Mouse (Mus musculus) fibroblast of lung, adult 2 months (primary cell): ENCODE data around the gene Grid2.

Source experiments
- DNase-seq: peaks from one replicate; pipeline ENCODE4 v3.0.0-alpha.2; 2011; ENCODE audit warnings: low read depth

The Grid2 gene

DNA sequence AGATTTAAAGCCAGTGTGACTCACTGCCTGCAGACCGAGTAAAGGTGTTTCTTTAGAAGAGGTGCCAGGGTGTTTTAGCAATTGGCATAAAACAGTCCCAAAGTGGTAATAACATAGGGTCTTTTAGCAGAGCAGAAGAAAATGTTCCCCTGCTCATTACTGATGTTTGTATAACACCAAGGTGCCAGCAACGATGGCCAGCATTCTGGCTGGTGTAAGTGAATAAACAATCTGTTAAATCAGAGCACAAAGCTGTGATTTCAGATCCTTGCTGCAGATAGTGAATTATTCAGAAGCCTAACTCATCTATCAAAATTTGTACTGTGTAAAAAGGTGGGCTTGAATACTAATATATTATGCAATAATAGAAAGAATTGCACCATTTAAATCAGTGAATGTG lies 353.9 kb downstream of the Grid2 start:
- no peak for DNase-seq

DNA sequence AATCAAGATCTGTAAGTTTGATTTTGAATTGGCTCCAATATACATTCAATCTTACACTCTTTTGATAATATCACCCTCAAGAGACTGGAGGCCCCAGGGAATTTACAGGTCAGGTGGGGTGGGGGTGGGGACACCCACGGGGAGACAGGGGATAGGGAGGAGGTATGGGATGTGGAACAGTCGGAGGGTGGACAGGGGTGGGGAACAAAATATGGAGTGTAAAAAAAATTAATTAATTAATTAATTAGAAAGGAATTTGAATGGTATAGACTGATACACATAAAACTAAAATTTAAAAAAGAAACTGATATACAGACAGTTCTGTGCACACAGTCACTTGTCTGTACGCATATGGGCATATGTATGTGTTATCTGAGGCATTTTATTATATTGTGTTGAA lies 380.3 kb downstream of the Grid2 start:
- no peak for DNase-seq

DNA sequence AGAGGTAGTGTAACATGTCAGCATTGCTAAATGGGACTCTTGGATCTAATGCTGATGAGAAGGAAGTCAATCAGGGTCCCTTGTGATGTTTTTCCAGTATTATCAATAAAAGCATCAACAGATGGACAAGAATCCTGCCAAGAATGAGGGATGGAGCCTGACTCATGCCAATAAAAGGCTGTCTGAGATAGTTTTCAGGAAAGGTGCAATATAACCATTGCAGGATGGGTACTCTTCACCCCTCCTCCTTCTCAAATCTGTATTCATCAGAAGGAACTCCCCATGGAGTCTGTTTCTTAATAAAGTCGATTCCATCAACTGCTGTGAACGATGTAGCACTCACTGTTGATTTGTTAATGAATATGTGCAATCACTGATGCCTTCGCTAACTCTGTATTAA lies 403.7 kb downstream of the Grid2 start:
- no peak for DNase-seq

DNA sequence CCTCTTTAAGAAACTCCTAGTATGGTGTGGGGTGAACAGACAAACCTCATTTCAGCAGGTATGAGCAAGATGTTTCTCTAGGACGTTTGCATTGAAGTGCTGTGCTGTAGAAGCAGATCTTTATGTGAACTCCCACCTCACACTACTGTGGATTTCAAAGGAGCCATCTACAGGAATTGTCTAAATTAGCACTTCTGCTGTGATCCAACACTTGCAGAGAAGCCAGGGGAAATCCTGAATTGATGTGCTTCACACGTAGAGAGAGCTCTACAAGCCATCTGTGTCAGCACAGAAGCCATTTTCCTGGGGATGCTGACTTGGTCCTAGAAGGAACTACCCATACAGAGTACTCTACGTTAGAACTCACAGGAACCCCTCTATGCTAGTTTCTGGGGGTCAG lies 430.0 kb downstream of the Grid2 start:
- DNase-seq, result no peak

DNA sequence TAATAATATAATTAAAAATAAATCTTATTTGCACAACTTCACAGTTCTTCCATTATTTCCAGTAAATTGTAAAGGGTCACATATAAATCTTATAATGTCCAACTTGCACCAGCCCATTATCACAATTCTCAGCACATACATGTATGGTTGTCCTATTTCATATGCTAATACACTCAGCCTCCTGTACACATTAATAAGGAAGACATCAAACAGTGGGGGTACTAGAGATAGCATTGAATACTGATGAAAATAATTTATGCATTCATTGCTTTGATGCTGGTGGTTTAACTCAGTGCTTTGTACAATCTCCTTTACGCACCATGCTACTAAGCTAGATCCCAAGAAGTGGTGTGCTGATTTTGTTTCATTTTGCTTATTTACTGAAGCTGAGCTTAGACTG lies 446.0 kb downstream of the Grid2 start:
- no peak for DNase-seq

DNA sequence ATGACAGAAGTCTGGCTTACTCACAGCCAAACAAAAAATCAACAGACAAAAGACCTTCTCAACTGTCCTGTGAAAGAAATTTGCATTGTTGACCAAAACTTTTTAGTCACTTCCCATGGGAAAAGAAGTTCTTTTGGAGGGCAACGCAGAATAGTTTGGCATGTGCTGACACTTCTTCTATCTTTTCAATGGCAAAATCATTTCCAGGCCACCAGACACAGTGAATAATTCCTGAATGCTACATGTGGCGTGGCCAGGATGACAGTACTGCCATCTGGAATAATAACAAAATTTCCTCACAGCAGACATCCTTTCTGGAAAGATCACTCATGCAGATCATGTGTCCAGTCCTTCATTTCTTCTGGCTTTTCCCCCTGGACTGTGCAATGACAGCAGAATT lies 478.1 kb downstream of the Grid2 start:
- DNase-seq, result no peak

DNA sequence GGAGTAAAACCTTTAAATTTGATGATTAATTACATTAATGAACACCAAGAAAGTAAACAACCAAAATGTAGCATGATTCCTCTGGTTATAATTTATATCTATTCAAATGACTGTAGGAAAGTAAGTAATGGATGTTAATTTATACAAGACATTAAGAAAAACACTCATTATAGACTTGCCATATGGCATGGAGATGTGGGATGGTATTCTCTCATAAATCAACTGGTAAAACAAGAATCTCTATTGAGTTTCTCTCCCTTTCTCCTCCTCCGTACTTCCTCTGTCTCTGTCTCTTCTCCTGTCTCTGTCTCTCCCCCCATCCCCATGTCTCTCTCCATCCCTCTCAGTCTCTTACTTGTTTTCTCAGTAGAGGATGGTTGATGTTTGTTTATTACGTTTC lies 506.9 kb downstream of the Grid2 start:
- no peak for DNase-seq

DNA sequence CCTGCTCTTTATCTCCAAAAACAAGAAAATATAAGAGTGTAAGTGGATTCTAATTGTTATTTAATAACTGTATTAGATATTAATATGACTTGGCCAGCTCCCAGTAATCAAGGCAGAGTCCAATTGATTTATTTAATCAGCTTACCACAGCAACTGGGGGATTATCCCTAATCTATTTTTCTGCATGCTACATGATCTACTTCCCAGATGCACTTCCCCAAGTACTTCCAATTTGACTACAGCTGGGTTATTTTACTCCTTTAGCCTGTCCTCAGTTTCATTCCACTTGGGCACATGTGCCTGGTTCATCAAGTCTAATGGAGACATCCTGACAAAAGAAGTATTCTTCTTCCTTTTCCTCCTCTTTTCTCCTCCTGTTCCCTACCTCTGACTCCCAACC lies 539.0 kb downstream of the Grid2 start:
- DNase-seq, result no peak

DNA sequence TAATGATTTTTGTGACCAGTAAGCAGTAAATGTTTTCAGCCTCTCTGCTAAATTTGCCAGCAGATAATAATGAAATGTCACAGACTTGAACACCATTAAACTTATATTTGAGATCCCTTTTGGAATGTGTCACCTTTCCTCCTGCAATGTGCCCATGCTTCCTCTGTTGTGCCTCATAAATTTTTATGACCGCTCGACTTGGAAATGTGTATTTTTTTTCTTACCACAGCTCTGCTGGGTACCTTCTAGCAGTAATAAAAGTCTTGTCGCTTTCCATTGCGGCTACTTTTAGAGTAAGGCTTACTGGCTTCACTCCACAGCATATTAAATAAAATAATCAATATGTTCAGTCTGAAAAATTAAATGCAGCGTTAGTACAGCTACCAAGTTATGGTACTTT lies 564.6 kb downstream of the Grid2 start:
- no peak for DNase-seq

DNA sequence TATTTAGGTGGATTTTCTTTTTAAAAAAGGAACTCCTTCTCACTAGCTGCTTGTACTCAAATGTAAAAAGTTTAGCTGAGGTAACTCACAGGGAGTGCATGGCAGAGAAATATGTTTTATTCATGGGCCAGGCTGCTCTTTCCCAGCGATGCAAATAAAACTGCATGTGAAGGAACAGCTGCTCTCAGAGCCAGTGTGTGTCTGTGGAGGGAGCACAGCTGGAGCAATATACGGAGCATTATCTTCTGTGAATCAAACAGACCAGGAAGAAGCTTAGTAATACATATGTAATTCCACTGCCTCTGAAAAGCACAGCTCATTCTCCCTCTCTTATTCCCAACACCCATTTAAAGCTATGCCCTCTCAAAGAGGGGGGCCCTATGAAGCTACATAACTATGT lies 607.0 kb downstream of the Grid2 start:
- no peak for DNase-seq

DNA sequence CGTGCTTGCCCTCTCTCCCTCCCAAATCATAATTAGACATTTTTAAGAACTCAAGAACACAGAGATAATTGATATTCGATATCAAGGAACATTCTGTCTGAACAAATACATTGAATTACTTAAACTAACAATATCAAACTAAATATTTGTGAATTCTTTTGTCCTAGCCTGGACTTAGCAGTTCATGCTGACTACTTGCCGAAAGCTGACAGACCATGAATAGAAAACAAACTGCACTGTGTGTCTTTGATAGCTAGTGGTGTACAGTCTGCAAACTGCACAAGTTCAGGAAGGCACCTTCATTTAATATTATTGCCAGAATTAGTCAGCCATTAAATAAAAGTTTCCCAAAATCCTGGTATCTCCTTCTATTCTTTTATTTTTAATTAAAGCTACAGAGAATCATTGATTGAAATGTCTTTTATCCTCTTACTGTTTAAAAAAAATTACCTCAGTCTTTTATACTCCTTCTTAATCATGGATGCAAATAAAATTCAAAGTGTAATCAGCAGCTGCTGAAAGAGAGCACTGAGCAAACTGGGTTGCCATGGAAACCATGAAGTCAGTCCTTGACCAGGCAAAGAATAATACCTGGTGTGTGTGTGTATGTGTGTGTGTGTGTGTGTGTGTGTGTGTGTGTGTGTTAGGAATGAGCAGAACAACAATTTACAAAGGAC lies 621.5 kb downstream of the Grid2 start:
- no peak for DNase-seq

DNA sequence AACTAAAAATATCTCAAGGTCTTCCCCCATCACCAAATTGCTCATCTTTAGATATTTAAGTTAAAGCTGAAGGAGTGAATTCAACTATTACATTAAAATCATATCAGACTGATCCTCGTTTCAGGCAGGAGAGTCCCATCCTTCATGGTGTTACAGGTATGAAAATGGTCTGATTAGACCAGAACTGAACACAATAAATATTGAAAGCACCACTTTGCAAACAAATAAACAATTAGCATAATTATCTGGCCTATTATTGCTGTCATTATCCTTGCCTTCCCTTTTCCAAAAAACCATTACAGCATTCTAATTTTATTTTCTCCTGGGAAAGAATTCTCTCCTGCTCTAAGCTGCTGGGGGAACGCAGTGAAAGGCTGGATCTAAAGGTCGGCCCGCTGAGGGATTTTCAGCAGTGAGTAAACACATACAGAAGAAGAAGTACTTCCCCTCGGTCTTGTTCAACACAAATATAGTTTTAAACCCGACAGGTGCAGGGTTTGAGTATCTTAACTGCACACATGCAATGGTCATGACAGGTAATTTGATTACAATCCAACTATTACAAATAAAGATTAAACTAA lies 622.2 kb downstream of the Grid2 start:
- no peak for DNase-seq

DNA sequence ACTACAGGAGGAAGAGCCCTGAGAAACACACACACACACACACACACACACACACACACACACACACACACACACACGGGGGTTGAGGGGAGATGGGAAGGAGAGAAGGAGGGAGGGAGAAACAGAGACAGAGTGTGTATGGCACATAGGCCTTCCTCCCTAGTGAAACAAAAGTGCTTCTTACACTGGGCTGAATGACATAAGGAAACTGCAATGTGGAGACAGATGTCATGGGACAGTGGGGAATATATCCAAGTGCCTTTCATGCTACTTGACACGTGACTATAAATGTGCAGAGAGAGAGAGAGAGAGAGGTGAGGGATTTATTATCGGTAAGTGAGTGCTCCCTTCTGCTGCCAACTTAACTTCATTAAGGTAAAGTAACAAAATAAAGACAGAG lies 639.0 kb downstream of the Grid2 start:
- no peak for DNase-seq

DNA sequence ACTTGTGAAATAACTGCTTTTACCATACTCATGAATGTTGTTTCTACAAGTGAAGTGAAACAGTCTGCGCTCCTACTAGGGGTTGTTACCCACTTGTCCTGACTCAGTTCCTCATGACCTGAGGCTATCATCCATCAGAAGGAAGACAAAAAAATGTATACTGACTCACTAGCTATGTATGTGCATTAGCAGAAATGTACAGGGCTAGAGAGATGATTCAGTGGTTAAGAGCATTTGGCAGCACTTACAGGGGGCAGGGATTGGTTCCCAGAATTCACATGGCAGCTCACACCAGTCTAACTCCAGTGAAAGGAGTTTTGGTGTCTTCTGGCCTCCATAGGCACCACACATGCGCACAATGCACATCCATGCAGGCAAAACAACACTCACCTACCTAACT lies 642.5 kb downstream of the Grid2 start:
- no peak for DNase-seq

DNA sequence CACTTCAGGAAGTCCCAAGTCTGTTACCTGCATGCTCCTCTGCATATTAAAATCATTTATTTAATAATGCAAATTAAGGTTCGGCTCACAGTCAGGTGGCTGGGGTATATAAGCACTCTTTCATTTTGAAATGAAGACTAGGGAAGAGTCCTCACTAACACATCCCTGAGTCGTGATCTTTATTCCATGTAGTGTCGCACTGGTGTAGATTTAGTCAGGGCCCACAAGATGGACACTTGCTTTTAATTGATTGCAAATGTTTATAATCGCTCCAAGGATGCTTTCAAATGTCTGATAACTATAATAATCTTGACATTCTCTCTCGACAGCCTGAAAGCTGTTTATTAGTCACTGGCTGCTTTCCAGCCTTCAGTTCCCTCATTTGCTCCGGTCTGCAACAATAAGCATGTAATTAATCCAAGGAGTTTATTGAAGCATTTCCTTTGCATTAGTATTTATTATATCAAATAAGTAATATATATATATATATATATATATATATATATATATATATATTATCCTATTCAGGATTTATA lies 661.4 kb downstream of the Grid2 start:
- DNase-seq, result no peak

DNA sequence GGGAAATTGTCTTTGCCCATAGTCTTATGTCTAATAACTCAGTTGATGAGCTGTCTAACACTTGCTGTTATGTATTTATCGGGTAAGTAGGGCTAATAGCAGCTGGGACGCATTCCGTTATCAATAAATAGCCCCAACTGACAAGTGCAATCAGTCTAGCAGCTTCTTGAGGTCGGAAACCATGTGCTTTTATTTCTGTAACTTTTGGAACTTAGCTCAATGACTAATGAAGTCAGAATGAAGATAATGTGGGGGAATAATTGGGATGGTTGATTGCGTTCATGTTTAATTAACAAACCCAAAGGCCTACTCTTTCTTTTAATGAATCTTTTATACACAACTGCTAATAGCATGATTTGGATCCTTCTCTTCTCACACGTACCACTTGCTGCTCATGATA lies 666.3 kb downstream of the Grid2 start:
- DNase-seq, result no peak

DNA sequence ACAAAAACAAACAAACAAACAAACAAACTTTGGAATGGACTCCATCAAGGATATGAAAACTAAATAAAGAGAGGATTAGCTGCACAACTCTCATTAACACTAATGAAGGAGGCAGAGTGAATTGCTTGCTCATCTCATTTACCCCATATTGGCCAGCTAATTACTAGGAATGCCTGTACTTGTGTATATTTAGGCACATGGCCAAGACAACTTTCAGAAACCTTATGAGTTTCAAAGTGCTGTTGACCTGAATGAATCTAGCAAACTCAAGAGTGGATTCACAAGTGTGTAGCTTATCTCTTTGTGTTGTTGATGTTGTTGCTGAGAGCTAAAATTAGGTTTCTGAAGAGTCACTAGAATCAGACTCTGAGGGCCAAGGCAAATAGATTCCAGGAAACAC lies 675.5 kb downstream of the Grid2 start:
- DNase-seq, result no peak

DNA sequence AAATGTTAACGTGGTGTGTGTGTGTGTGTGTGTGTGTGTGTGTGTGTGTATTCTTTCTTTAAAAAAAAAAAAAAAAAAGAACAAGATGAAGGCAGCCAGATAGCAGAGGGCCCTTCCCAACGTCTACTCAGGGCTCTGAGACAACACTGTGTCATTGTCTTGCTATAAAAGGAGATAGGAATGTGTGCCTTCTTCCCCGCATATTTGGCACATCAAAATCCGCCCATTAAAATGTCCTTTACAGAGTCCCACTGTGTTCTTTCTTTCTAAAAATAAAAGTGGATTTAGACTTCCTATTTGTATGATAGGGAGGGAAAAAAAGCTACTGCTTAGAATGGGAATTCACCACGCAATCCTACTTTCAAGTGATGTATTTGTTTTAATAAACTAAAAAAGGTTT lies 691.0 kb downstream of the Grid2 start:
- DNase-seq, result no peak

DNA sequence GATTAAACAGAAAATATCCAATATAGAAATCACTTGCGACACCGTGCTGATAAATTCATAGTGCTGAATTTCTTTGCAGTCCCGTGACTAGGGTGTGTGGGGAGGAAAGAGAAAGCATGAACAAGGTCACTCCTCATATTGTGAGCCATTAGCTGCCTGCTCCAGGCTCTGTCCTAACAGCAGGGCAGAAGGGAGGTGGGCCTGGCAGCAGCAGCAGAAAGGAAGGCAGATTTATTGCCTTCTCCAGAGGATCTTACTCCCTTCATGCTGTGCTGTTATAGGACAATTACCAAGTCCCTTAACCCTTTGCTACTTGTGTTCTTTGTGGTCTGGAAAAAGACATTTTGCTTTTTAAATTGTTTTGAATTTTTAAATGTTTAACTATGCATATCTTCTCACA lies 708.1 kb downstream of the Grid2 start:
- DNase-seq, result no peak

DNA sequence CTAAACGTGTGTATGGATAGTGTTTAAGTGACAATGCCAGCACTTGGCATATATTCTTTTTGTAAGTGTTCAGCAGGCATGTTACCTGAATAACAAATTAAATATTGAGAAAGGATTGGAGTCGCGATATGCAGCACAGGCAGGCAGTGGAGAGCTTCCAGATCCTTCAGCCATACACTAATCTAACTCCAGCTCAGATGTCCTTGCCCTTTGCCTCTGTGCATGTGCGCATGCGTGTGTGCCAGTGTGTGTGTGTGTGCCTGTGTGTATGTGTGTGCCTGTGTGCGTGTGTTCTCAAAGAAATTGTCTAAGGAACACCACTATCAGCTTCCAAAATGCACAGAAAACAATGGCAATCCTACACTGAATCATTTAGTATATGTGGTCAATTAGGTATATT lies 708.6 kb downstream of the Grid2 start:
- no peak for DNase-seq

DNA sequence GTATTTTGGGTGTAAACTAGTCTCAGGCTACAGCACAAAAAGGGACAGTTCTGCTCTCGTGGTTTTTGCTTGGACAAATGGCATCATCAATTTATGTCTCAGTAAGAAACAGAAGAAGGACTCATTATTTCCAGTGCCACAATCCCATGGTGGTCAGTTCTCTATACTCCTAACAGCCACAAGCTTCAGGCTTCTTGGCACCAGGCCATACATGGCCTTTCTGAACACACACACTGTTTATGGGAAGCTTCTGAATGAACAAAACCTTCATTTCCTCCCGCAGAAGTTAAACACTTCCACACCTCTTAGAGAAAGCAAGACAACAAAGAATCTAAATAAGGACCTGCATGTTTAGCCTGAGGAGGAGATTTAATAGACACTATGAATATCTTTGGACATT lies 709.1 kb downstream of the Grid2 start:
- no peak for DNase-seq

DNA sequence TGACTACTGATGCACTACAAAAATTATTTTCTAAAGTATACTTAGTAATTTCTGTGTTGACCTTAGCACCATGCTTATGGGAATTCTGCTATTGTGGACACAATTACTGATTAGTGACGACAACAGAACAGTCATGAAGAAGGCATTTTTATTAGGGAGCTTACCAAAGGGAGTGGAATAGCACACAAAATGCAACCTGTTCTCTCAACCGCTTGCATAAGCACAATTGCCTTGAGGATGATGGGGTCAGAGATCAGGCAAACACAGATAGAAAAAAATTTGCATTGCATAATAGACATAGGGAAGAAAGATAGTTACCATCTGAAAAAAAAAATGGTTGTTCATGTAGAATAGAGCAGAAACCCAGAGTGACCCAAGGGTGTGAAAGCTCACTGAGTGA lies 790.4 kb downstream of the Grid2 start:
- no peak for DNase-seq

DNA sequence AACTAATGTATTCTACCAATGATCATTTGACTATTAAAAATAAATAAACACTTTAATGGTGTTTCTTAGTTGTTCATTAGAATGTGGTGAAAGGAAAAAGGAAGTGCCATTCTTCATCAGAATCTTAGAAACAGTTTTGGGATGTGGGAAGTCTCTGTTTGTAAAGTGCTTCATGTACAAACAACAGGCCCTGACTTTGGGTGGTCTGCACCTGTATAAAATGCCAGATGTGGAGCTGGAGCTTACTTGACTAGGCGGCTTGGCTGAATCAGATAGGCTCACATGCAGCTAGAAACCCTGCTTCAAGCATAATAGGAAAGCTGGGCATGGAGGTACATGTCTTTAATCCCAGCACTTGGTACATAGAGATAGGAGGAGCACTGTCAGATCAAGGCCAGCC lies 791.1 kb downstream of the Grid2 start:
- no peak for DNase-seq

DNA sequence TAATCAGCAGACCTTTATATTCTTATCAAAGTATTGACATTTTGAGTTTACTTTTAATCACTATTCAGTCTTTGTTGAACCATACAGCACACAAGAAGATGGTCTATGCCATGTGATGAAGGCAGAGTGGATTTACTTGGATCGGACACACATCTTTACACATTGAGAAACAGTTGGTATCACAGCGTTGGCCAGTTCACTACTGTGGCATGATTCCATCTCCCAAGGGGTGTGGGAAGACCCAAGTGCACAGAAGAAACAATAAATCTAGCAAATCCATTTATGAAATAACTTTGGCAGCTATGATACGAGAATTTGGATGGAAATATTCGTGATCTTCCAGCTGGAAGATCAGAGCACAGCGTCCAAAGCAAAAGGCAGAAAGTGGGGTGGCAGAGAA lies 792.3 kb downstream of the Grid2 start:
- no peak for DNase-seq
